Mouse (Mus musculus) granulocyte monocyte progenitor cell, adult 5-6 weeks (primary cell): ENCODE data around the gene Kcnip4. TPM values are rescaled to one million over a fixed set of nuclear protein-coding genes. Genes with fewer than 3 reads are reported as not detected.
A peak's percentile ranks its signal among the peaks of the same experiment; 100 is the strongest.

Source experiments
- ATAC-seq: replicated peaks from 2 replicates; pipeline ENCODE4 v1.8.0; 2016; ENCODE audit warnings: mild to moderate bottlenecking, moderate TSS enrichment, inconsistent platforms; ENCODE audit not compliant: poor library complexity, severe bottlenecking
- total RNA-seq, 2 experiments: library from RNA; stranded (forward) in 1 of 2; stranded (reverse) in 1 of 2; fragments of 200-712, 200-1000 nt in 1 of 2; fragments of >200 nt in 1 of 2; fragmentation: Nextera tagmentation in 1 of 2; gene quantifications; 2 replicates each; pipeline ENCODE4 v1.2.3; 2014 to 2017

Gene Kcnip4
- total RNA-seq, 2 experiments from 2014 or later: not detected

- no peak for ATAC-seq
Observed at GRCm38 (mm10) chr5:48489549-48490288, 1035.0 kb downstream of the Kcnip4 start.

DNA sequence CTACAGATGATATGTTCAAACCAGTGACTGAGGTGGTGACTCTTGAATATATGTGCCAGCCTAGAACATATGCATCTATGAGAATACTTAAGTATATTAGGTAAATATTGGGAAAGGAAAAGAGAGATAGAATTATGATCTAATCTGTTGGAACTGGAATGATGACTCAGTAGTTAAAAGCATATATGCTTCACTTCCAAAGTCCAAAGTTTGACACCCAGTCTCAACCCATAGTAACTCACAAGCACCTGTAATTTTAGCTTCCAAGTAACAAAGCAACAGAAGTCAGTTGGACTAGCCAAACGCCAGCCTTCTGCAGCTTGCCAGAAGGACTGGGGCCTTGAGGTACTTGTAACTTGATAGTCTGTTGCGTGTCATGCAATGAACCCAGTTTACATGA lies 1041.6 kb downstream of the Kcnip4 start:
- ATAC-seq: no peak

DNA sequence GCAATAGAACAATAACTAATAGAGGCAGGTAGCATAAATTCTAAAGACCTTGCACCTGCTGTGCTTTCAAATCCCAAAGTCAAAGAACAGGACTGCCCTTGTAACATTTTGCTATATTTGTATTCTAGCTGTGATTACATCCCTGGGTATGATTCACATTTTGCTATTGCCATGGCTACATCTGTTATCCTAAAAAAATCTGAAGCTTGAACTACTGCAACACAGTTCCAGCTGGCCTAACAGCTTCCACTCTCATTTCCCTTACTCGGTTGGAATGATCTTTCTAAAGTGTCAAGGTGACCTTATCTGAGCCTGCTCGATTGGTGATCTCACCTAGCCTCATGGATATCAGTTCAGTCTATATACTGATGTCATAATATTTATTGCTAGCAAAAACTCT lies 1064.5 kb downstream of the Kcnip4 start:
- no peak for ATAC-seq

DNA sequence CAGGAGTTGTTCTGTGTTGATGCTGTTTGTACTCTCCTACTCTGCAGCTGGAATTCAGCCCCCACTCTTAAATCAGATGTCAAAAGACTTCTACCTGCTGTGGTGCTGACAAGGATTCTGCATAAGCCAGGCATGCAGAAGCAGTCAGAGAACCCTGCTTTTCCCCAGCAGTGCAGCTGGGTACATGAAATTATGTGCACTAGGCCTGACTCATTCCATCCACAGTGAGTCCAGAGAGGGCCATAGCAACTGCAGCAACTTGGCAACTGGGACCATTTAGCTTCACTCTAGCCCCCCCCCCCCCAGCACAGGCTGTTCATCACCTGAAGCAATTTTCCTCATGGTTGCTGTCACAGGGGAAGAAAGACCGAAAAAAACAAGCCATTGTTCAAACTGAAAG lies 1075.8 kb downstream of the Kcnip4 start:
- no peak for ATAC-seq

- ATAC-seq: no peak
Observed at GRCm38 (mm10) chr5:48430459-48430858, 1094.2 kb downstream of the Kcnip4 start.

DNA sequence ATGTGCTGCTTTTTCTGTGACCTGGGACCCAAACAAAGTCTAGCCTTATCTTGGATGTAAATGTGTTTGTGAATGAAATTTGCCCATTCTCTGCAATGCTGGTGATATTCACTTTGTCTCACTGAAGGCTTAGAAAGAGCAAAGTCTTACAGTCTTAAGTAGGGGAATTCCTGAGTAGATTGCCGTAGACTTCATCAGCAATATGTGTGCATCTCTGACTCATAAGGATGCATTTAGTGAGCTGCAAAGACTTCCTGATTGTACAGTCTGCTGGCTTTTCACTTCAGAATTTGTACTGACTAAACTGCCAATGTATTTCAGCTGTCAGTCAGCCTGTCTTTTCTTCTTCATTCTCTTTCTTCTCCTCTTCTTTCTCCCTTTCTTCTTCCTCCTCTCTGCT lies 1102.8 kb downstream of the Kcnip4 start:
- ATAC-seq: no peak

GRCm38 (mm10) chr5:48419741-48420140 lies 1105.0 kb downstream of the Kcnip4 start:
- ATAC-seq: no peak

DNA sequence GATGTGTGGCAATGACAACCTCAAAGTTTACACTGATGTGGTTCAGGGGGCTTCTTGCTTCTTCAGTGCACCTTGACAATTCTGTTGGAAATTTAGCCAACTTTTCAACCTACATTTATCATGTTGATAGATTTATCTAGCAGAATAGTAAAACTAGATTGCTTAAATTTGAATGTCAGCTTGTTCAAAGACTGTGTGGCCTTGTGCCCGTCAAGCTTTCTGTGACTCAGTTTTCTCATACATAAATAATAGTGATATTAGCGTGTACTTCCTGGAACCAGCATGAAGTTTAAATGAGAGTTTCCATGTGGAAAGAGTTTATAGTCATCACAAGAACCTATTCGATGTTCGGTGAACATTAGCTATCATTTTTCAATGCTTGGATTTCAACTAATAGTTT lies 1112.4 kb downstream of the Kcnip4 start:
- ATAC-seq: no peak

DNA sequence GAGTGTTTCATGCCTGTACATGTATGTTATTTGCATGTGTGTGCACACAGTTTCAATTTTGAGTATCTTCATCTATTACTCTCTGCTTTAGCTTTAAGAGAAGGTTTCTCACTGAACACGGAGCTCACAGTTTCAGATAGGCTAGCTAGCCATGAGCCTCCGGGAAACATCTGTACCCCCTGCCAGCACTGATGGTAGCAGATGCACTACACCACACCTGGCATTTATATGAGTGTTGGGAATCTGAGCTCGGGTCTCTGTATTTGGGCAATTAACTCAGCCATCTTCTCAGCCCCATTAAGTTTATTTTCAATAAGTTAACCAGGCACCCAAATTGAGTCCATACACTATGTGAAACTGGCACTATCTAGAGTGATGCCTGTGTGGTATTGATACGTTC lies 1113.2 kb downstream of the Kcnip4 start:
- no peak for ATAC-seq

GRCm38 (mm10) chr5:48410348-48410747 lies 1114.4 kb downstream of the Kcnip4 start:
- ATAC-seq: no peak

- ATAC-seq: no peak
Observed at GRCm38 (mm10) chr5:48408276-48408675, 1116.4 kb downstream of the Kcnip4 start.

DNA sequence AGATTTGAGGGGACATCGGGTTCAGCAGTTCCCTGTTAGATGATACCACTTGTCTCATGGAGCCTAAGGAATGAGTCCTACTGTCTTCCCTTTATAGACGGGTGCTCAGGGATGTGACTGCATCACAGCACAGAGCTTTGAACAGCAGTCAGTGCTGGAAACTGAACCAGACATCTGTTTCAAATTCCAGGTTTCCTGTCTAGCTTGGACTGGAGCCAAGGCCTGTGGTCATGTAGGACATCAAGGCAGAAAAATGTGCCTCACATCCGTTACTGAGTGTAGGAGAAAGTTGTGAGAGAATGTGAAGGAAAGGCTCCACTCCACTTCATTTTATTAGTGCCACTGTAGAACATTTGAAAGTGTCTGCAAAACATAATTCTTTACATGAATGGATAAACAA lies 1122.2 kb downstream of the Kcnip4 start:
- no peak for ATAC-seq

GRCm38 (mm10) chr5:48371890-48372766 lies 1152.6 kb downstream of the Kcnip4 start:
- ATAC-seq: peak; percentile 100

DNA sequence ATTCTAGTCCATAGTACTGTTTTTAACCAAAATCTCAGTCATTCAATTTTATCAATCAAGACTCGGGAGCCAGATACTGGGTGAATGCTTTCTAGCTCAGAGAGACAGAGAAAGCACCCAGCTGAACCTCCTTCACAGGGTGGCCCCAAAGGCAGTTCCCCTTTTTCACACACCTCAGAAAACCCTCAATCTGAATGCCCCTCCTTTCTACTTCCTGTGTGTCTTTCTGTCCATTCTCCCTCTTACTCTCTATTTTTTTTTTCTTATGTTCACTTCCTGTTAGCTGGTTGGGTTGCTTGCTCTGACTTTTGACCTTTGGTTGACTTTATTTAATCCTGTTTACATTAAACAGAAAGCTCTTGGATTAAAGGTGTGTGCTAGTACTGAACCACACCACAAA lies 1175.4 kb downstream of the Kcnip4 start:
- peak; percentile 91 for ATAC-seq

DNA sequence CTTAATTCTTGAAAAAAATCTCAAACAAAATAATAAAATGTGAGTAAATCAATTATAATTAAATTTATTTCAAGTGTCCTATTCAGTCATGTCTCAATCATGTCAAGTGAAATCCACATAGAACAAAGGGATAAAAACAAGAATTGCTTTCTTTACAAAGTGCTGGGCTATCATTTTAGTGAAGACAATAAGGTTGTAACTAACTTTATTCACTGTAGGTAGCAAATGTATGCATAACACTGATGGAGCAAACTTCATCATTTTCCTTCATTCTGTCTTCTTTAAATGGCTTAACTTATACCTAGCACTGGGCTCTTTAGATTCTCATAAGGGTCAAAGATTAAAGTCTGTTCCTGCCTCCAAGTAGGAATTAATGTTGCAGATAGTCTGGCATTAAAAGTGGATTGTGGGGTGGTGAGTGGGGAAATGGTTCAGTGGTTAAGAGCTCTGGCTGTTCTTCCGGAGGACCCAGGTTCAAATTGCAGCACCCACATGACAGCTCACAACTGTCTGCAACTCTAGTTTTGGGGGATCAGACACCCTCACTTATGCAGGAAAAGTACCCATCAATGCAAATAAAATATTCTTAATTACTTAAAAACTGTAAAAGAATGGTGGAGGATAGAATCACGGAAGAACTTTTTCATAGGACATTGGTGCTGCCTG lies 1178.6 kb downstream of the Kcnip4 start:
- no peak for ATAC-seq

DNA sequence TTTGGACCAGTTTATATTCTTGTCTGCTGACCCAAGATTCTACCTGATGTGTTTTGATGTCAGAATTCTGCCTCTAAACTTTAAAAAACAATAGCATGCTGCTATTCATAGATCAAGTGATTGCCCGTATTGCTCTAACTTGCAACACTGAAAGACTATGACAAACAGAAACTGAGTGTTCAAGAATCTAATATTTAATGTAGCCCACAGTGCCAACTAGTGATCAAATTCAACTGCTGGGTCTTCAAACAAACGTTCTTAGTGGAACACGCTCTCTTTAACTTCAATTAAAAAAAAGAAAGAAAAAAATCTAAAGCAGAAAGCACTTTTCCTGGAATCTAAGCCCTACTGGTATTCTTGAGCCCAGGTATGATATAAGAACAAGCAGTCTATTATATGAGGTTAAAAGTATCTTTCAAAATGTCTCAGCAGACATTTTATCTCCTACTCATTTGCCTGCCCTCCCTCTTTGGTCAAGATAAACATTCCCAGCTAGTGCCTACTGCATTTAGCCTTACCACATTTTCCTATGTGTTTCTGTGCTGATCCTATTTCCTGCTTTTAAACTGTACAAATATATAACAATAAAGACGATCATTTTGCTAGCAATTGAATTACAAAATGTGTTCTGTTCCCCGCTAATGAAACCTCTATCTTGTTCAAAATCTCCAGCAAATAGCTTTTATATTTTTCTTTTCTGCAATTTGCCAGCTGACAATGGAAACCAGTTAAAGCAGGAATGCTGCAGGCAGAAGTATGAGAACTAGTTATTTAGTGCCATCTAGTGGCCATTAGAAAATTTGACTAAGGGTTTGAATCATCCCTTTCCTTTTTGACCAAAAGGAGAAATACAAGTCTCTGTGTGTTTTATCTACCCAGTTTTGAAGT lies 1179.4 kb downstream of the Kcnip4 start:
- ATAC-seq: peak; percentile 69

DNA sequence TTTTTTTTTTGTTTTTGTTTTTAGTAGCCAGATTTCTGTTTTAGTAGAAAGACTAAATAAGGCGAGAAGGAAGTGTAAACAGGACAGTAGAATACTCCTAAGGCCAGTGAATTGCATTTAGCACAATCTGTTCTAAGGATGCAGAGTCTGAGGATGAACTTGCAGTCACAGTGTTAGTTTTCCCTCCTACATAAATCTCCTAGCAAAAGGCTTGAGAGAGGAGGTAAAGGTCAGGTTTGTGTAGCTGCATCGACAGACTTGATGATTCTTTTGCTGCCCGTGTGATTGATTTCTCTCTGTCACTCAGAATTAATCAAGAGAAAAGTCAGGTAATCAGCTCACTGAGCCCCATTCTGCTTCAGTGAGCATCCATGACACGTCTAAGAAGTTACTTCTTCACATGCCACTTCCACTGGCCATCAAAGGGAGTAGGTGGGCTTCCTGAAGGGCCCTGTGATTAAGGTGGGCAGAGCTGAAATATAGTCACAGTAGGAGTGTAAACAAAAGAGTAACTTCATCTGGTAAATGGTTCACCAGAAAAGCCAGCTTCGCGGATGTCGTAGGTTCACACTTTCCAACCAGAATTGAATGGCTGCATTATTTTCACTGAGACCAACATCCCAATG lies 1183.8 kb downstream of the Kcnip4 start:
- ATAC-seq: no peak
